Mouse (Mus musculus) lung, postnatal 14 days (tissue): Measurements from ENCODE around the gene Cdkl2.

ENCODE experiments used
- DNase-seq: peaks from one replicate; pipeline ENCODE4 v3.0.0; 2021

Cdkl2 gene

DNA sequence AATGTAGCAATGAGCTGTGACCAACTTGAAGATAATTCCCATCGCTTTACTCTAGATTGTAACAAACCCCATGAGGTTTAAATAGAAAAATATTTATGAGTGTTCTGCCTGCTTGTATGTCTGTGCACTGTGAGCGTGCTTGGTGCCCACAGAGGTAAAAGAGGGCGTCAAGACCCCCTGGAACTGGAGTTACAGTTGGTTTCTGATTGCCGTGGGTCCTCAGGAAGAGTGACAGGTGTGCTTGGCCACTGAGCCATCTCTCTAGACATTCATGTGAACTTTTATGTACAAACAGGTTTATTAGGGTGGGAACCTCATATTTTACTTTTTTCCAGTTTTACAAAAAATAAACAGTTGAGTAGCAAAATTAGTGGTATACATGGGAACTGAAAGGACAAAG, at the start of gene Cdkl2:
Gene Cdkl2, minus strand, starts transcription at position 101 of the 400 bp plus-strand sequence.
- DNase-seq, result no peak

DNA sequence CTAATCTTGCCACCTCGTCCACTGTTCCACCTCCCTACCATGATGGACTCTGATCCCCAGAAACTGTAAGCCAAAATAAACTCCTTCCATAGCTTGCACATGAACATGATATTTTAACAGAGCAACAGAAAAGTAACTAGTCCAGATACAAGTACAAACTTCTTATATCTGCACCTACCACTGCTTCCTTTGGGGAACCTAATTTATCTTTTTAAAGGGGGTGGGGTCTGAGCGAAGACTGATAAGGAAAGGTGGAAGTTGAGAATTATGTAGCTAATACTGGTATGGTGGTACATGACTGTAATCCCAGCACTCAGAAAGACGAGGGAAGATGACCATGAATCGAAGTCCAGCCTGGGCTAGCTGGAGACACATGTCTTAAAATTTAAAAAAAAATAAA, 43.8 kb upstream of the Cdkl2 start:
- DNase-seq, result no peak

DNA sequence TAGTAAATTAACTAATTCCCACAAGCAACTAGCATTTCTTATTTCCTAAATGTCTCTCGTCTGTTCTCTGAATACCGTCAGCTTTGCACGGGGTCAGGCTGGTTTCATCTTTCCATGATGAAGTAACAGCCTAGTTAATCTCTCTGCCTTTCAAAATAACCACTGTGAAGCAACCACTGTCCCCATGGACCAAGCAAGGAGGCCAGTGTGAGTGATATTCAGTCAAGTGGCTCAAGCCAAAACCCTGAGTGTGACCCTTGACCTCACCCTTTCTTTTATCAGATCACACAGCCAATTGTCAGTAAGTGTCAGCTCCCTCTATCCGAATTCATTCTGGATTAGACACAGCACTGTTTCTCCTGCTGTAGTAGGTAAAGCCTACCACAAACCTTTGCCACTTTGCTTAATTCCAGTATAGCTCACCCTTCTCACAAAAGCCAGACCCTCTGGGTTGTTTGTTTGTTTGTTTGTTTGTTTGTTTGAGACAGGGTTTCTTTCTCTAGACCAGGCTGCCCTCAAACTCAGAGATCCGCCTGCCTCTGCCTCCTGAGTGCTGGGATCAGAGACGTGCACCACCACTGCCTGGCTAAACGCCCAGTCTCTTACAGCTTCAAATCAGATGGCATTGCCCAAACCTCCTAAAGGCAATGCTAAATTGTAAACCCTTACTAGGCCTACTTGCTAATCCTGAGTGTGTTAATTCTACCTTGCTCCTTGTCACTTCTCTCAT, 42.3 kb upstream of the Cdkl2 start:
- no peak for DNase-seq

DNA sequence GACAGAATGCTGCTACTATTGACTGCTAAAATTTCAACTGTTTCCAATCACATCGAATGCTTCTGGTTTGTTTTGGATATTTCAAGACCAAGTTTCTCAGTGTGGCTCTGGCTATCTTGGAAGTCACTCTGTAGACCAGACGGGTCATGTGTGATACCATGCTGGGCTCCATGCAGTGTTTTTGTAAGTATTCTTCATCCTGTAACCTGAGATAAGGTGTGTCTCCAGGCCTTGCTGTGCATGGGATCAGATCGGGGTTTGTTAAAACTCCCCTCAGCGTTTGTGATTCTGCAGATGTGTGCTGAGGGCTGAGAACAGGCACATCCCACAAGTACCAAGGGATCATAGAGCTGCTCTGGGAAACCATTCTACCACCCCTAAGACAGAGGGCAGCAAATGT, 41.6 kb upstream of the Cdkl2 start:
- DNase-seq, result no peak

DNA sequence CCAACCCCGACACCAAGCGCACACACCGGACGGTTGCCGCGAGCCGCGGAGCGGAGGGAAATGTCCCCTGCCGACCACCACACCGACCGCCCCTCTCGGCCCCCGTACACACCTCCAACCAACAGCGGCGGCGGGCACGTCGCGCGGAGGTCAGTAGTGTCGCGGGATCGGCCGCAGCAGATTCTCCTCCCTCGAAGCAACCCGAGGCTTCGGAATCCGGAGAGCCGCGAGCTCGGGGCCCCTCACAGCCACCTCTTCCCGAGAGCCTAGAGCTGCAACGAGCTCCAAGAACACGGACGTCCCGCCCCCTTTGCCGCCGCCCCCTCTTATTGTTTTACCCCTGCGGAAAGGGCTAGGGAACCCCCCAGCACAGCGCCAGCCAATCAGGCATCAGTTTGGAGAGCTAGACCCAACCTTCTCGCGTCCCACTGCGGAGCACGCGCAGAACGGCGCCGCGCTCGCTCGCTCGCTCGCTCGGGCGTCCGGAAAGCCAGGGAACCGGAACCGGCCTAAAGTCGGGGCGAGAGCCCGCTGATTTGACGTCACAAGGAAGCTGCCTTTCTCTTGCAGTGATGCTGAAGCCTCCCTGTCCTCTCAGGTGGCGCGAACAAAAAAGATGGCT, 39.8 kb upstream of the Cdkl2 start, which contains the start of gene G3bp2:
Gene G3bp2, minus strand, starts transcription at position 303 of the 622 bp plus-strand sequence.
- DNase-seq, result peak; percentile 98

DNA sequence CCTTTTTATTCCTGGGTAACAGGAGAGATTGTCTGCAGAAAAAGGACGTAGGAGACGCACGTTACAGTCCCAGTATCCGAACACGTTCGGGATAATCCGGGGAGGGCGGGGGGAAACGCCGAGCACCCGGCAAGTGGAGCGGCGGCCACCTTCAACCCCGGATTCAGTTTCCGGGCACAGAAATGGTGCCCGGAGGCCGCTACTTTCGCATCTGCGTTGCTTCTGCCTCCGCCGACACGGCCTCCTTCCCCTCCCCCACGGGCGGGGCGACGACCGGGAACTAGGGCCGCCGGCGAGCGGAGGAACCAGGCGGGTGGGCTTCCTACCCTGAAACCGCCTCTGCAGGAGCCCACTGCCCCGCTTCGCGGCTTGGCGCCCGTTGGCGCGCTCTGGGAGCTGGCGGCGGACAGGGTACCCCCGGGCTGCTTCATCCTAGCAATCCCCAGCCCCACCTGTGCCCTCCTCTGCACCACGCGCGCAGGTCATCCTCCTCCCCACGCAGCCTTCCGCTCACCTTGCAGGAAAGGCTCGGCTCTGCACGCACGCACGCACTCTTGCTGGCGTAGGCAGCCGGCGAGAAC, 39.2 kb upstream of the Cdkl2 start:
- peak; percentile 73 for DNase-seq

DNA sequence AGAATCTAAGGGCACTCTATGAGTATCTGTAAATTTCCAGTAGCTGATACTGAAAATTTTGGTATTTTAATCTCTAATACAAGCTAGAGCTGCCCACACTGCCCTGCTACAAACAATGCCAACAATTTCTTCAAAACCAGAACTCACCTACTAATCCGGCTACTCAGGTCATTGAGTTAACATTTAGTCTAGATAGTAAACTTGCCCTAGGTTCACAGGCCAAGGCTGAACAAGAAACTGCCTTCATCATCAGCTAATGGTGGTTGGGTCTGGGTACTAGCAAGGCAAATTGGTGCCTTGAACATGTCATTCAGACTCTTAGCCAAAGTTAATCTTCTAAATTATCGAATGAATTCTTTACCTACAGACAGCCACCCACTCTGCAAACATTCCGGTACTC, 37.6 kb upstream of the Cdkl2 start:
- DNase-seq, result no peak

DNA sequence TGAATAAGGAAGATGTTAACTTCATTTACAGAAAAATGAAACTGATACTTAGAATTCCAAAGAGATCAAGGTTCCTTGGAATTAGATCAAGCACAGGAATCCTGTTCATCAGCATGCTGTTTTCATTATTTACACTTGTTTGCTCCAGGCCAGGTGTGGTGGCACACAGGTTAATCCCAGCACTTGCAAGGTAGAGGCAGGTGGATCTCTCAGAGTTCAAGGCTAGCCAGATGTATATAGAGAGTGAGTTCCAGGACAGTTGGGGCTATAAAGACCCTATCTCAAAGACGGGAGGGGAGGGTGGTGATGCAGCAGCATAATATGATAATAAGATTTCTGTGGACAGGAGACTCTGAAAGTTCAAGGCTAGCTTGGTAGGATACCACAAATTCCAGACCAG, 36.7 kb upstream of the Cdkl2 start:
- DNase-seq, result no peak

DNA sequence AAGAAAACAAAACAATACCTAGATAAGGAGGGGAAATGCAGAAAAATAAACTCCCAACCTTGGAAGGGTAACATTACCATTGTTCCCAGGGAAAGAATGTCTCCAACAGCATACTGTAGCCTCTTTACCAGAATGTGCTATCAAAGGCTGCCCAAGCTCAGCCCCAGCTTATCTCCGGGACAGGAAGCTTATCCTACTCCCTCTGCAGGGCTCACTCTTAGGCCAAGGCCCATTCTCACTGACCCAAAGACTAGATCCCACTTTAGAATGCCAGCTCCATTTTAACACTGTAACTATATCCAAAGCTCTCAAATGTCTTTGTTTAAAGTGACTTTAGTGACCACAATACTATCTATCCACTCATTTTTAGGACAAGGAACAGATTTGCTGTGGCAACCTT, 35.6 kb upstream of the Cdkl2 start:
- no peak for DNase-seq

DNA sequence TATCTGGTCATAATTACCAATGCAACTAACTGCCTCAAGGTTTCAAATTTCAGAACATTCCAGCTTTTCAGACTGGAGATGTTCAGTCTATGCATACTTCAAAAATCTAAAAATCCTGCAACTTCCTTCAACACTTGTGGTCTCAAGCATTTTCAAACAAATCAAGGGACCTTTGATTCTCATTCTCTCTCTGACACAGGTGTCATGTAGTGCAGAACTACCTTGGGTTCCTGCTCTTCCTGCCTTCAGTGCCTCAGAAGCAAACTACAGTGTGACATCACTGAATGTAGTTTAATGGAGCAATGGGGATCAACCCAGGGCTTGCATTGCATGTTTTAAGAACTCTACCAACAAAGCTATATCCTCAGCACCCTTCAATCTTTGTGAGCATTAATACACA, 35.1 kb upstream of the Cdkl2 start:
- no peak for DNase-seq

DNA sequence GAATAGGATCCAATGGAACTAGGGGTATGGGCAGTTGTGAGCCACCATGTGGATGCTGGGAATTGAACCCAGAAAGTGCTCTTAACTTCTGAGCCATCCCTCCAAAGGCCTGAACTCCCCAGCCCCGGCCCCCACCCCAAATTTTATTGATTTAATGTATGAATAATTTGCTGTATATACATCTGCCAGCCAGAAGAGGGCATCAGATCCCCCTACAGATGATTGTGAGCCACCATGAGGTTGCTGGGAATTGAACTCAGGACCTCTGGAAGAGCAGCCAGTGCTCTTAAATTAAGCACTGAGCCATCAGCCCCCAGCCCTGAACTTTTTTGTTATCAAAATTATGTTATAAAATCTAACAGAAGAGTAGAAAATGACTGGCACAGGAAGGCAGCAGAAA, 32.6 kb upstream of the Cdkl2 start:
- DNase-seq, result no peak

DNA sequence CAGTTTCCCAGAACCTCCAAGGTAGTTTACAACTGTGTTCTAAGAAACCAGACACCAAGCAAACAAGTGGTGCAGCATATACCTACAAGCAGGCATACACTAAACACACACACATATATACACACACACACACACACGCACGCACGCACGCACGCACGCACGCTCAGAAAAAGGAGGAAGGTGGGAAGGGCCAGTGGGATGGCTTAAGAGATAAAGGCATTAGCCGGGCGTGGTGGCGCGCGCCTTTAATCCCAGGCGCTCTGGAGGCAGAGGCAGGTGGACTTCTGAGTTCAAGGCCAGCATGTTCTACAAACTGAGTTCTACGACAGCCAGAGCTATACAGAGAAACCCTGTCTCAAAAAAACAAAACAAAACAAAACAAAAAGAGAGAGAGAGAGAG, 30.4 kb upstream of the Cdkl2 start:
- no peak for DNase-seq

DNA sequence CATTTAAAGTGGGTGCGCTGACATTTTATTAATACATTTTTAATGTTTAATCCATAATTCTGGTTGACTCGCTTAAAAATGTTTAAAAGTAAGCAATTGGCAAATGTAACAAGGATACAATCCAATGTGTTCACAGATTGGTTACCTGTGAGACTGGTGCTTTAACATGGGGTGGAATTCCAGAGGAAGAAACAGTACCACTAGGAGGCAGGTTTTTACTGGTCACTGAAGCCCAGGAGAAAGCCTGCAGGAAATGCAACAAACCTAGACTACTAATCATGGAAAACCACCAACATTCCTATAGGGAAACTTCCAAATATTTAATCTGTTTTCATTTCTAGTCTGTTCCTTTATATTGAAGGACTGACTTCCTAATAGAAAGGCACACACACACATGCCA, 19.5 kb upstream of the Cdkl2 start:
- DNase-seq, result no peak

DNA sequence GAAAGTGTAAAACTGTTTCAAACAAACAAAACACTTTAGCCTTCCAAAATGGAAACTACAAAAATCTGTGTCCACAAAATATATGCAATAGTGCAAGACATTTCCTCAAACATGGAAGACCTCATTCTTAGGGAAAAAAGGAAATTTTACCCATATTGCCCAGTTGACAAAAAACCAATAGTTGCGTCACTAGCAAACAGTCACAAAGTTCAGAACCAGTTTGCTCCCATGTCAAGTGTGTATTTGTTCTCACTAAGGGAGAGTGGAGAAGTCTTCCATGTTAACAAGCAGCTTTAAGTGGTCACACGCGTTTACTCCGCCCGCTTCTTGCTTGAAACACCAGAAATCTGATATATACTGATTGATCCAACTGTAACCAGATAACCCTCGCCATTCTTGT, 9.2 kb upstream of the Cdkl2 start:
- DNase-seq, result no peak

DNA sequence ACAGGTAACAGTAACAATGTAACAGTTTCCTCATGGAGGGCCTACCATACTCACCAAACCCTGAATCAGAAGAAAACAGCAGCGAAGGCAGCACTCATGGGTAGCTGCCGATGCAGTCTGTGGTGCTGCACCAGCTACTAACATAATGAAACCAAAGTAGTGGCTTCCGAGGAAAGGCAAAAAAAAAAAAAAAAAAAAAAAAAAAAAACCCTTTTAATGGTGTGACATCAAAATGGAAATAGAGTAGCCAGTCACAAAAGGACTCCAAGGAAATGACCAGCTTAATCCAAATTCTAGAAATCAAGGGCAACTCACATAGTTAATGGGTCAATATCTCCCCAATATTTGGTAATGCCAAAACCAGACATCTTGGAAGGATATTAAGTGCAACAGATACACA, 6.7 kb upstream of the Cdkl2 start:
- DNase-seq, result no peak

DNA sequence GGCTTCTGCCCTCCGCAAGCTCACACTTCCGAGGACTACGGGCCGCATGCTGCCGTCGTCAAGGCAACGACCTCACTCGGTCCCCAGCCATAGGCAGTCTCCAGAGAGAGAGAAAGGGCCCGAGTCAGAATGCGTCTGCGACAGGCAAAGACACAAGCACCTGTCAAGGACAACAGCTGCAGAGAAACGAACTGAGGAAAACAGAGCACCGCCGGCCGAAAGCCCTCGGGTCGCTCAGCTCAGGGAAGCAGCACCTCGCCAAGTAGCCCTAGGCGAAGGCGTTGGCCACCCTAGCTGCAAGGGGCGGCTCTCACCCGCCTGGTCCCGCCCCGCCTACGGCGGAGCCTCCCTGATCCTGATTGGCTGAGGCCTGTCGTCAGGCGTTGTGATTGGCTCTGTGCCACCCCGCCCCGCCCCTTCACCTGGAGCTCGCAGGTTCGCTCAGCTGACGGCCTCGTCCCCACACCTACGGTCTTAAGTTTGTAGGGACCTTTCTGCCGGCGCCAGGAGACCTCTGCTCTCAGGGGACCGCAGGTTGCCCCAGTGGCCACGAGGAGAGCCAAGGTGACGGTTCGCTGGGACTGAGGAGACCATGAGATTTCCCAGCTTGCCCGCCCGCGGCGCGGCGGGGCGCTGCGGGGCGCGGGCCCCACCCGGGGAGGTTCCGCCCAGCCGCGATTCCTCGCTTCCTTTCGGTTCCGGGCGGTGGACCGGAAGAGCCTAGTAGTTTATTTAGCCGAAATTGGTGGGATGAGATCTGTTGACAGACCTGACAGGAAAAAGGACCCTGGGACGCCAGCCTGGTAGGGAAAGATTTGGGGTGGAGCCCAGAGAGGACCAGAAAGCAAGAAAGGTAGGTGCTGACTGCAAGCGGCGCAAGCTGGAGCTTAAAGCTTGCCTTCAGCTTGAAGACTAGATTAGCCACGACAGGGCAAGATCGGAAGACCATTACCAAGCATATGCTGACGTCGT, 1.0 kb downstream of the Cdkl2 start:
- peak; percentile 95 for DNase-seq

DNA sequence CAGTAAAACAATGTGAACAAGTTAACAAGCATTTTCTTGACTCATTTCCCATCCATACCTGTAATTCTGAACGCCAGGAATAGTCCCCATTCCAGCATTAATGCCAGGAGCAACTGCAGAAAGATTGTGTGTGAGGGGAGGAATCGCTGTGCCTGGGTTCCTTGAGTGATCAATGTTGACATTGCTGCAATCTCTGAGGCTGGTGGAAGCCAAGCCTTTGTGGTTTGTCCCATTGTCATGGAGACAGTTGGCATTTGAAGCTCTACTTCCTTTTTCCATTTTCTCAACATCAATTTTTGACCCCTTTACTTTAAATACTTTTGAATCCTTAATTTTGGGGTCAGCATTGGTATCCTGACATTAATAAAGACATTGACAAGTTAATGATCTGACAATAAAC, 23.7 kb downstream of the Cdkl2 start:
- no peak for DNase-seq

DNA sequence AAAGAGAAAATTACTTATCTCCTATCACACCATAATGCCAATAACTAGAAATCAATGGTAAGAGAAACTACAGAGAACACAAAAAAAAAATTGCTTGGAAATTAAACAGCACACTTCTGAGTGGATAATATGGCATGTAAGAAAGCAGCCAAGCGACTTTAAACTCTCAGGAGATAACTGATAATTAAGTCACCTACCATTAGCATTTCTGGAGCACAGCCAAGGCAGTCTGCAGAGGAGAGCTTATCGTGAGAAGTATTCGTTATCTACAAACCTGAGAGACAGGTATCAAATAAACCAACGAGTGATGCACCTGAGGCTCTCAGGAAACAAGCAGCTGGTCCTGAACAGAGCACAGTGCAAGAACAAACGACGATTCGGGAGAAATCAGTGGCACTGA, 31.9 kb downstream of the Cdkl2 start:
- no peak for DNase-seq

DNA sequence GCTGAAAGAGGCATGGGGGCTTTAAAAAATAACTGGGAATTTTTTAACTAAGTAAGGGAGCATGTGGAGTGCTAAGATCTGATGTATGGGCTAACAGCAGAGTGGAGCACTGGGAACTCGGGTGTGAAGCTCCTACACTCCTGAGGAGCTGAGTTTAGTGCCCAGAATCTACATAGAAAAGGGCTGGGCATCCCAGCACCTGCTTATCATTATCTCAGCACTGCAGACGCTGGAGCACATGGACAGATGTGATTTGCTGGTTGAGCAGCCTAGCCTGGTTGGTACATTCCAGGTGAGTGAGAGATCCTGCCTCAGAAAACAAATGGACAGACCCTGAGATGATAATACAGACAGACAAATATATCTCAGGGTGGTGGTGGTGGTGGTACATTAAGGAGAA, 33.9 kb downstream of the Cdkl2 start:
- DNase-seq, result no peak

DNA sequence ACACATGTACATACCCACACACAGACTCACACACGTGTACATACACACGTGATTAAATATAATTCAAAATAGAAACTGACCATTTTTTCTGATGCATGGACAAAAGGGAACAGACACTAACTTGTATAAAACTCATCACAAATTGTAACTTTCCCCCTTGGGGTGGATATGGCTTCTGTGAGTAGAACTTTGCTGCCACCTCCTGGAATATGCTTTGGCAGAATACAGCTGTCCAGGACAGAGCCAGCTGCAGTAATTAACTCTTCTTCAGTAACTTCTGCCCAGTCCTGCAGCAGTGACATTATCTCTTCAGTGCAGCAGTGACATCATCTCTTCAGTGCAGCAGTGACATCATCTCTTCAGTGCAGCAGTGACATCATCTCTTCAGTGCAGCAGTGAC, 40.7 kb downstream of the Cdkl2 start:
- DNase-seq, result peak; percentile 34

DNA sequence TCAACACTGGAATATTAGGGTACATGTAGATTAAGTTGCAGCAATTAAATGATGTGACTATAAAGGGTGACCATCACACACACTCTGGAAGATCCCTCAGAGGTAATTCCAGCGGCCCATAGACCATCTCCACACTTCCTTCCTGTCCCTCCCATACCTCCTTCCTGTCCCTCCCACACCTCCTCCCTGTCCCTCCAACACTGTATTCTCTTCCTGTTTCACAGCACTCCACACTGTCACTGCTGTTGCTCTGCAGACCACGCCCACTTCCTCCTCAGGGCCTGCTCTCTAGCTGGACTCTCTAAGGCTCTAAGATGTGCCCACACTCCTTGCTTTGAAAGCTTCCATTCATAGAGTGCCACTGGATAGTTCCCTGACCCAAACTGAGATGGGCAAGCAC, 42.9 kb downstream of the Cdkl2 start:
- DNase-seq, result no peak

DNA sequence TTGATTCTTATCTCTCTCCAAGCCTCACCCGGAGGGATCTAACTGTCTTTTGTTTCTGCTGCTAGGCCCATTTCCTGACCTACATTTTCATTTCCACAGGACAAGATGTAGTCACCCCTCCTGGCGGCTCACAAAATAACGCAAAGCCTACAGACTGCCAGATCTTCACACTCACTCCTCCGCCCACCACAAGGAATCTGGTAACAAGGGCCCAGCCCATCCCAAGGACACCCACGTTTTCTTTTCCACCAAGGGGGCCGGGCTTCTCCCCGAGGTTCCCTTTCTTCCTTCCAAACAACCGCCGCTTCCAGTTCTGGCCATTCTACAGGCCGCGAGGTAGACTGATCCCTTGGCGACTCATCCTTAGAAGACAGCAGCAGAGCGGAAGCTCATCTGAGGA, 49.1 kb downstream of the Cdkl2 start:
- DNase-seq, result peak; percentile 5

DNA sequence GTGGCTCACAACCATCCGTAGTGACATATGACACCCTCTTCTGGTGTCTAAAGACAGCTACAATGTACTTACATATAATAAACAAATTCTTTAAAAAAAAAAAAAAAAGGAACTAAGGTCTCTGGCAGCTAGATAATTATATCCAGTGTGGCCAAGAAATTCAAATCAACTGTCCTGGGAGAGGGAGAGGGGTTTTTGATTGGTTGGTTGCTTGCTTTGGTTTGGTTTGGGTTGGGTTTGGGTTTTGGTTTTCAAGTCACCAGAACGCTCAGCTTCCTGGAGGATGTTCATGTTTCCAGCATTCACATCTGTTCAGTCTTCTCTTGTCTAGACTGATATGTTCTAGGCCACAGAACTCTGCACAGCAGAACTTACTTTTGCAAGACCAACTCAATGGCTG, 50.6 kb downstream of the Cdkl2 start:
- DNase-seq, result no peak
